Mouse (Mus musculus) ovary, adult 18-20 months (tissue): ENCODE results near the gene Cep170.

ENCODE experiments used
- DNase-seq: peaks from one replicate; pipeline ENCODE4 v3.0.0; 2022; ENCODE audit warnings: low spot score, mixed read lengths

Gene Cep170

GRCm38 (mm10) chr1:176825084-176825483 lies 11.2 kb upstream of the Cep170 start:
- DNase-seq = no peak

- DNase-seq = no peak
These were observed 10.7 kb upstream of the Cep170 start for GRCm38 (mm10) chr1:176824611-176825010.

GRCm38 (mm10) chr1:176823889-176824288 lies 10.0 kb upstream of the Cep170 start:
- no peak for DNase-seq

- no peak for DNase-seq
These were observed 9.1 kb upstream of the Cep170 start for GRCm38 (mm10) chr1:176822949-176823348.

- DNase-seq = no peak
These were observed 8.1 kb upstream of the Cep170 start for GRCm38 (mm10) chr1:176821929-176822328.

GRCm38 (mm10) chr1:176818763-176819162 lies 4.9 kb upstream of the Cep170 start:
- peak; percentile 34 for DNase-seq

GRCm38 (mm10) chr1:176818147-176818546 lies 4.3 kb upstream of the Cep170 start:
- no peak for DNase-seq

GRCm38 (mm10) chr1:176816728-176817127 lies 2.9 kb upstream of the Cep170 start:
- DNase-seq = no peak

GRCm38 (mm10) chr1:176814591-176815062 lies 760 bp upstream of the Cep170 start, which contains the start of gene Sdccag8:
Gene Sdccag8 (plus strand): TSS chr1:176814660.
- DNase-seq = peak; percentile 94

- peak; percentile 45 for DNase-seq
These were observed 403 bp downstream of the Cep170 start for GRCm38 (mm10) chr1:176813292-176814035.

GRCm38 (mm10) chr1:176812491-176813291 lies 1.2 kb downstream of the Cep170 start:
- DNase-seq = no peak

- DNase-seq = no peak
These were observed 2.0 kb downstream of the Cep170 start for GRCm38 (mm10) chr1:176811892-176812291.

GRCm38 (mm10) chr1:176810161-176810560 lies 3.7 kb downstream of the Cep170 start:
- DNase-seq = no peak

- no peak for DNase-seq
These were observed 13.0 kb downstream of the Cep170 start for GRCm38 (mm10) chr1:176800728-176801365.

- no peak for DNase-seq
These were observed 15.2 kb downstream of the Cep170 start for GRCm38 (mm10) chr1:176798673-176799072.

GRCm38 (mm10) chr1:176792175-176792574 lies 21.7 kb downstream of the Cep170 start:
- no peak for DNase-seq

- no peak for DNase-seq
These were observed 24.5 kb downstream of the Cep170 start for GRCm38 (mm10) chr1:176789326-176789725.

GRCm38 (mm10) chr1:176774533-176774932 lies 39.3 kb downstream of the Cep170 start:
- no peak for DNase-seq

- no peak for DNase-seq
These were observed 51.6 kb downstream of the Cep170 start for GRCm38 (mm10) chr1:176762295-176762694.

- no peak for DNase-seq
These were observed 53.2 kb downstream of the Cep170 start for GRCm38 (mm10) chr1:176760673-176761072.

GRCm38 (mm10) chr1:176755586-176755985 lies 58.3 kb downstream of the Cep170 start:
- DNase-seq = no peak
